Mouse (Mus musculus): ENCODE measurements around the gene Dynlt1a.
"Not testable (repeated sequence)": the region's sequence is repeated elsewhere in the genome, so short reads cannot be mapped to it uniquely, and the experiment has no call there.

The Dynlt1a gene

DNA sequence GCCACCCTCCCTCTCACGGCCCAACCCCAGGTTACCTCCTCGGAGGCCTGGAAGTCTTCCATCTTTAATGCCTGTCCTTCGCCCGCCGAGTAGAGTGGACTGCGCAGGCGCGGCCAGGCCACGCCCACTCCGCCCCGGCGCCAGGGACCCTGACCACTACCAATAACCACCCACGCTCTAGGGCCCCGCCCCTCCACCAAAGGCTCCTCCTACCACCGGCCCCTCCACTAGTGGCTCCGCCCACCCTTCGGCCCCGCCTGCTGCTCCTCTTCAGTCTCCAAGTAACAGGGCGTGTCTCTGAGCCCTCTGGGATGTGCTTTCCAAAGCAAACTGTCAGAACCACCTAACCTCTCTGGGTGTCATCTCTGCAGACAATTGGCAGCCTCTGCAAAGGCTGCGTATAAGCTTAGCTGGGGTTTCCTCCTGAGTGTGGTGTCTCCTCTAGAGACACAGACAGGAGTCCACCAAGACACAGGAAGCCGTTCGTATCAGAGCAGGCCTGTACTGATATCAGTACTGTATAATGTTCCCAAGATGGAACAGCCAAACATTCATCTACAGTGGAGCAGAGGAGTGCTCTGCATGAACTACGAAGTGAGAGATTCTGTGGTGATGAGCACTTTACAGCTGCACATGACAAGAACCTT, at the start of gene Dynlt1a:
TSS of gene Dynlt1a (minus strand) at position 162 of the 647 bp plus-strand sequence.
- peak; percentile 49 for ATAC-seq (ENCODE audit: low TSS enrichment)

DNA sequence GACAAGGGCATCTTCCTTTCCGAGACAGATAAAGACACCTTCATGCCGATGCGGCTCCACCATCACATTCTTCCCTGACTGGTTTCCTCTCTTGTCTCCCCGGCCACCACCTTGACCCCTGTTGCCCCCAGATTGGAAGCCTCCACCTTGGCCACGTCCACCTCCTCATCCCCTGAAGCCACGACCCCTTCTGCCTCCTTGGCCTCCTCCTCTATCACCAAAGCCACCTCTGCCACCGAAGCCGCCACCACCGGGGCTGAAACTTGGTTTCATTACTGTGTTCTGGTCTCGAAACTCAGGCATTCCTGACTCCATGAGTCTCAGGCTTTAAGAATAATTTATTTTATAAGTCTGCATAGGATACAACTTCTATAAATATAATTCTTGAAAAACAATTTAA, 38.0 kb upstream of the Dynlt1a start:
- not testable (repeated sequence) for ATAC-seq (ENCODE audit: low TSS enrichment)

DNA sequence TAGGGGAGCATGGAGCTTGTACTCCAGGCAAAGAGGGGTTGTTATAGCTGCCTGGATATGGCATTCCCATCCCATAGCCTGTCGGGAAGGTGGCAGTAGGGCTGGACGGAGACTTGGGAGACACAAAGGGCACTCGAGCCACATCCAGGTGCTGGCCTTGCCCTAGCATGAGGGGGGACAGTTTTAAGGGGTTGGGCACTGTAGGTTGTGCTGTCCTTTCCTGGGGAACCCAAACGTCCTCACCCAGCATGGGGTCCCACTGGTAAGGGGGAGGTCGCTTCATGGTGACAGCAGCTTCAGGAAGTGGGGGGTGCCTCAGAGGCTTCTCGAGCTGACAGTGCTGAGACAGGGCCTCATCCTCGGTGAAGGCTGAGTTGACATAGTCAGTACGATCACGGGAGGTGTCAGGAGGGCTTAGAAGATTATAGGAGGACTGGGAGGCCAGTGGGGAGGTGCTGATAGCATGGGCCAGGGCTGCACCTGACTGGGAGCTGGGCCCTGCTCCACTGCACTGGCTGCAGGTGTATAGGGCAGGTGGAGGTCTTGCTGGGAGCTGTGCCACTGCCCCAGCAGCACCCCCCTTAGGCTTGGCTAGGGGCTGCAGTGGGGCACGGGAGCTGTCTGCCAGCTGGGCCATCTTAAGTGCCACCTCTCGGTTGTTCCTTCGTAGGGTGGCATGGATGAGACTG, 25.4 kb upstream of the Dynlt1a start:
- ATAC-seq (ENCODE audit: low TSS enrichment), result not testable (repeated sequence)

DNA sequence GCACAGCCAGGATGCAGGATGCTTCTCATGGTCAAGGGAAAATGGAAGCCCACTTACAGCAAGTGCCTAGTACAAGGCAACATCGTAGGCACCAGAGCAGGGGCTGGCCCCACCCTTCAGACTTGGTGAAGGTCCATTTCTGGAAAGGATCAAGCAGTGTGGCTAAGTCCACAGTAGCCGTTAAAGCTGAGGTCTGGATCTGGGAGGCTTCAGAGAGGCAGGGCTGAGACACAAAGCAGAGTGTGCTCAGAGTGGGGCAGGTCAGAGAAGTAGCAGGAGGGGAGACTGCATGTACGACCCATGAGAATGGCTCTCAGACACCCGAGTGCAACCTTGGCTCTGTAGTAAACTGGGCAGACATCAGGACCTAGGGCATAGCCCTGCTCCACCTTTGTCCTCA, 11.7 kb upstream of the Dynlt1a start:
- not testable (repeated sequence) for ATAC-seq (ENCODE audit: low TSS enrichment)

DNA sequence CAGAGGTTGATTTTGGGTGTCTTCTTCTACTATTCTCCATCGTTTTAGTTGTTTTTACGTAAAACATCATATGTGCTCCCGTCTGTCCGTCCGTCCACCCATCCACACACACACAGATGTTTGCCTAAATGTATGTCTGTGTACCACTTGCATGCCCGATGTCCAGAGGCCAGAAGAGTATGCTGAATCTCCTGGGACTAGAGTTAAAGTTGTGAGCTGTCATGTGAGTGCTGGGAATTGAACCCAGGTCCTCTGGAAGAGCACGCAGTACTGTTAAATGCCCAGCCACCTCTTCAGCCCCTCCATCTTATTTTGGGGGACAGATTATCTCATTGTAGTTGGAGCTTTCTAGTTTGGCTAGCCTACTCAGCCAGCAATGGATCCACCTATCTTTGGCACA, 10.3 kb upstream of the Dynlt1a start:
- ATAC-seq (ENCODE audit: low TSS enrichment), result not testable (repeated sequence)

DNA sequence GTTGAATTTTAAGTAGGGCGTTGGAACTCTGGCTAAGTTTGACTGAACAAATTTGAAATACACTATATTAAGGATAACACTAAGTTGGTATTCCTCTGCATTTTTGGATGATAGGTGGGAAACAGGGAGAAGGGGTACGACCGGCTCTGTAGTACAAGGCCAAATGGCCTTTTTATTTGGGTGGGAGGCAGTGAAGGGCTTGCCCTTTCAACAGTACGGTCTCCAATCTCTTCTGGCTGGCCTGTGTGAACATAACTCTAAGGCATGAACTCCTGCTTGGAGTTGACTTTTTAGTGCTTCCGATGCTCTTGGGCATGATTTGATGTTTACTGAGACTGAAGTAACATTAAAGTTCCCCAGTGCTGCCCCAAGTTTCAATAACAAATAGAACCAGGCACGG, 8.2 kb upstream of the Dynlt1a start:
- ATAC-seq (ENCODE audit: low TSS enrichment), result not testable (repeated sequence)

DNA sequence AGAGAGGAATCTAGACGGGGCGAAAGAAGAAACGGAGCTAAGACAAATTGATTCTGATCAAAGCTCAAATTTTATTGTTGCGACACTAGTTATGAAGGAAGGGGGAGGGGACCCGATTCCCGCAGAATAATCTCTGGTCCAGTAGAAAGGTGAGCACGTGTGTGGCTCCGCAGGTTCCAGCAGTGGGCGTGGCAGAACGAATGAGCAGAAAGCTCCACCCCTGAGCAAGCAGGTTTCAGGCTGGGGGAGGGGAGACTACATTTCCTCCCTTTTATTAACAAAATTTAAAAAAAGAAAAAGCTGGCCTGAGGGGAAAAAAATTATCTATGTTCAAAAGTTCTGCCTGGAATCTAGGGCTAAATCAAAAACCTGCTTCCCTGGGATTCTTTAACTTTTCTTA, 7.7 kb upstream of the Dynlt1a start:
- not testable (repeated sequence) for ATAC-seq (ENCODE audit: low TSS enrichment)

DNA sequence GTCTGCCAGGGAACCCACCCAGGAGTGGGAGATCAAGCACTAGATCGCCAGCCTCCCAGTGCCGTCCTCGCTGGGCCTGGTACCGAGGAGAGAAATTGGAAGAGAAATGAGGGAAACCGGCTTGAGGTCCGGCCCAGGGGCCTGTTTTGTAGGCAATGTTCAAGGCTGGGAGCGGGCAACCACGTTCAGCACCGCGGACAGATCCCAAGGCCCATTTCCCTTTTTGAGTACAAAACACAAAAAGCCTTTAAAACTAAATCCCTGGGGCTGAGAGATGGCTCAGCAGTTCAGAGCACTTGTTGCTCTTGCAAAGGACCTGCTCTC, 4.4 kb upstream of the Dynlt1a start:
- not testable (repeated sequence) for ATAC-seq (ENCODE audit: low TSS enrichment)

DNA sequence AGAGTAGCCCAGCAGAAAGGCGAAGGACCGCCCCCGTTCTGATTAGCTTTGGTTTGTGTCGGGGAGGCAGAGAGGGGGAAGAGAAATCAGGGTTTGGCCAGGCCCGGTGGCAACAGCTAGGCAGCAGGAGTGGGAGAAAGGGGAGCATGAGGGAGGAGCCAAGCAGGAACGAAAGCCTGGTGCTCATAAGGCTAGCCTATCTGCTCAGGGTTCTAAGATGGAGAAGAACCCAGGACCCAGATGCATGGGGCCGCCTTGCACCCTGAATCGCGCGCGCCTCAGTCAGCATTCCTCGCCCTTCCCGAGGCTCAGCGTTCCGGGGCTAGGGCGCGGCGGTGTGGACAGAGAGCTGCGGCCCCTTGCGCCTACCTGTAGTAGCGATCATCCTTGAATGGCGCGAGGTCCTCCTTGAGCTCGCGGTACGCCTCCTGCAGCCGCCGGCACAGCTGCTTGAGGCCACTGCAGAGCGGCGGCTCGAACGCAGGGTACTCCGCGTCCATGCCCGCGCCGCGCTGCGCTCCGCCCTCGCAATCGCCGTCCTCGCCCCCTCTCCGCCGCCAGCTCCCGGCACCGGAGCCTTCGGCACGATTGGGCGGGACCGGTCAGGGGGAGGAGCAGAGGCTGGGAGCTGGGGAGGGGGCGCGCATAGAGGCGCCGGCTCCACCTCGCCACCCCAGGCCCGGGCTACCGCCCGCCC, 3.9 kb upstream of the Dynlt1a start:
- ATAC-seq (ENCODE audit: low TSS enrichment), result peak; percentile 74

DNA sequence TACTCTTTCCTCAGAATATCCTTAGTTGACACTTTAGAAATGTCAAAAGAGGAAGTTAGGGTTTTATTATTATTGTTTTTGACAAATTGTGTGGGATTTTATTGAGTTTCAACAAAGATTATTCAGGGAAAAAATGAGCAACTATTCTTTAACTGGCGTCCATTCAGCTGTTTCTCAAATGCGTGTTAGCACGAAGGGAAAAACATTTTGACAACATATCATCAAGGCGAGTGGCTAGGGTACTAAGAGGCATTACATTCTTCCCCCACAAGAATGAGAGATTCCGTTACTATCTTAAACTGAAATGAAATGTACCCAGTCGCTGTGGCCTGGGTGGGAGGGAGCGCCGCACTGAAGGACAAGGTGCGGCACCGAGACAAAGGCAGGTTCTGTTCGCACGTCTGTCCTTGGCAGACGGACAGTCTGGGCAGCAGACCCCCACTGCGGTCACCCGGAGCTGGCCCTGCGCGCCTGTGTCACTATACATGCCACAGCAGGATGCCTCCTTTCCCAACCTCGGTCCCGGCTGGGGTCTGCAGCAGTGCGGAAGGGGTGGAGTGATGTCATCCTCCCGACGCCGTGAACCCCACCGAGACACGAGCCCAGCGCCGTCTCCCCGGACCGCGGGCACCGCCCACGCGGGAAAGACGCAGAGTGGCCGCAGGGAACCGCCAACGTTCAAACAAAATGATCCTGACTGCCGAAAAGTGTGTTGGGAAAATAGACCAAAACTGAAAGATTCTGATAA, 747 bp downstream of the Dynlt1a start:
- ATAC-seq (ENCODE audit: low TSS enrichment), result not testable (repeated sequence)

DNA sequence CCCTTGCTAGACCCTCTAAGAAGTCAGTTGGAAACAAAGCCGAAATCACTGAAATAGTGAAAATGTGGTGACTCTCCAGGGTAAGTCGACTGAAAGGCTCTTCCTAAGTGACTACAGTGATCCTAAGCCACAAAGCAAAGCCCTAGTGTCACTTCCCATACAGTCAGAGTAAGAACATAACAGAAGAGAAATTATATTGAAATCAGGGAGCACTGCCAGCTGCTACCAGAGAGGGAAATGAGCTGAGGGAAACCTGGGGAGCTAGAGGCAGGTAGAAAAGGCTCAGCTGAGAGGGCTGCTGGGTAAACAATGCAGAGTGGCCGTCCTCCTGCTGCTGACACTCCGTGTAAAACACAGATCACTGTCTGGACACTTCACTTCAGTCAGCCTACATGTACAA, 1.6 kb downstream of the Dynlt1a start:
- ATAC-seq (ENCODE audit: low TSS enrichment), result not testable (repeated sequence)

DNA sequence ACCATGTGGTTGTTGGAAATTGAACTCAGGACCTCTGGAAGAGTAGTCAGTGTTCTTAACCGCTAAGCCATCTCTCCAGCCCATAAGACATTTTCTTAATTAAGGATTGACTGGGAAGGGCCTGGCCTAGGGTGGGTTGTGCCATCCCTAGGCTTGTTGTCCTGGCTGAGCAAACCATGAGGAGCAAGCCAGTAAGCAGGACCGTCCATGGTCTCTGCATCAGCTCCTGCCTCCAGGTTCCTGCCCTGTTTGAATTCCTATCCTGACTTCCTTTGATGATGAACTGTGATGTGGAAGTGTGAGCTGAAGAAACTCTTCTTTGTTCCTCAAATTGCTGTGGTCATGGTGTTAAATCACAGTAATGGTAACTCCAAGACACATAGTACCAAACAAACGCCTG, 2.8 kb downstream of the Dynlt1a start:
- ATAC-seq (ENCODE audit: low TSS enrichment), result not testable (repeated sequence)

DNA sequence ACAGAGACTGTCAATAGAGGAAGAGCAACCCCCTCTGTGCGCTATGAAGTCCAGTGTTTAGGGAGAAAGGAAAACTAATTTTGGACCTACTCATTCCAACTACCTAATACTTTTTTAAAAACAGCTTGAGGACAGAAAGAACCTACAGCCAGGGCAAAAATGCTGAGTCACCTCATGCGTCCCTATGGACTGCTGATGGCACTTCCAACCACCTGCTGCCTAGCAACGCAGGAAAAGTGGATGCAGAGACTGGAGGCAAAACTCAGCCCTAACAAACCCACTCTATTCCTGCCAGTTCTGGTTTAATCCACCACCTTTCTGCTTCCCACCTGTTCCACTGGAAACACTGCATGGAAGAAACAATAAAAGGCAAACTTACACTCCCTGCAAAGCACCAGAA, 4.5 kb downstream of the Dynlt1a start:
- not testable (repeated sequence) for ATAC-seq (ENCODE audit: low TSS enrichment)

DNA sequence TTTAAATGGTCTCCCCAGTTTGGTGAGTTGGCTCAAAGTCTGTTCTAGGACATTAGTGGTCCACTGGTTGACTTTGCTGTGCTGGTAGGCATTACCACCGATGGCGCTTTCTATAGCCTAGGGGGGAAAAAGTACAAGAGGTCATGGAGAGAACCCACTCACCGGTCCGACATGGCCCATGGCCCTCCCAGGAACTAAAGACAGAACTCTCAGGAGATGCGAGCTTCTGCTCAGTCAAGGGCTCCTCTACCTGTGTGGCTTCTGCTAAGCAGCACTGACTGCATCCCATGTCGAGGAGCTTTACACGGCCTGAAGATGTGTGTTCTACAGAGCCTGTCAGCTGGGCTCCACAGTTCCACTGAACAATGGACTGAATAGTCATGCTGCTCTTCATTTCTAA, 5.6 kb downstream of the Dynlt1a start:
- ATAC-seq (ENCODE audit: low TSS enrichment), result not testable (repeated sequence)

DNA sequence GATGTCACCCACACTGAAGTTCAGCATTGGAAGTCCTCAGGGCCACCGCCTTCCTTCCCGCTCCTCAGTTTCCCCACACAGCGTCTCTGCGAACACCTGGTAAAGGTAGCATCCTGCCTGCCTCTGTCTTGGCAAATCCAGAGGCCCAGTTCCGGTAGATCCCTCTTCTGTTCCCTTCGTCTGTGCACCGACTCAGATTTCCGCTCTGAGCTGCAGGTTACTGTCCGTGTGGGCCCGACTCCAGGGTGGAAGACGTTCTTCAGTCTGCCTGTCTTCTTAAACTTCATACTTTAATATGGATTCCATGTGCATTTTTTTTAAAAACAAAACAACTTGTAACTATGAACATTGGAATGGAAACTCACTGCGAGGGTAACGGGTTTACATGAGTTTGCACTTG, 10.8 kb downstream of the Dynlt1a start:
- not testable (repeated sequence) for ATAC-seq (ENCODE audit: low TSS enrichment)

DNA sequence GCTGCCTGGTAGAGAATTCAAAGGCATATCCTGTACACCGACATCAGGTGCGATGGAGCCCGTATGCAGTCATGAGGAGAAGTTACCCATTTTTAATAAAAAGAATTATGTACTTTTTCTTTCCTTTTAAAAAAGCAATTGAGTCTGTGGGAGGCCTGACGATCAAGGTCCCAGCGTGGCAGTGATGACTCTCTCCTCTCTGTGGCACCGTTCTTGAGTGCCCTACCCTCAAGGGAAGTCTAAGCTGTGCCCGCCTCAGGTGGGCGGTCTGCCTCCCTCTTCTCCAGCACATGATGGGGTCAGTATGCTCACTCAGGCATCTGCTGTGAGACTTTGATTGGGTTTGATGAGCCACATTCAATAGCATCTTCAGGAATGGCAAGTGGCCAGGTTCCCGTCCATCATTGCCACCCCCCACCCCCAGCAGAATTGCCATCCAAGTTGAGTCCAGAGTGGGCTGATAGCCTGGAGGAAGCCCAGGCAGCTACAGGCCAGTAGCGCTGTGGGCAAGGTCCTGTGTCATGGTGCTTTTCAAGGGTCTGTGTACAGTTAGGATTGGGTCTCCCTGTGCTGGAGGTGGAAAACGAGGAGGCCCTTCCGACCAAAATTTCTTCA, 11.5 kb downstream of the Dynlt1a start:
- ATAC-seq (ENCODE audit: low TSS enrichment), result not testable (repeated sequence)

DNA sequence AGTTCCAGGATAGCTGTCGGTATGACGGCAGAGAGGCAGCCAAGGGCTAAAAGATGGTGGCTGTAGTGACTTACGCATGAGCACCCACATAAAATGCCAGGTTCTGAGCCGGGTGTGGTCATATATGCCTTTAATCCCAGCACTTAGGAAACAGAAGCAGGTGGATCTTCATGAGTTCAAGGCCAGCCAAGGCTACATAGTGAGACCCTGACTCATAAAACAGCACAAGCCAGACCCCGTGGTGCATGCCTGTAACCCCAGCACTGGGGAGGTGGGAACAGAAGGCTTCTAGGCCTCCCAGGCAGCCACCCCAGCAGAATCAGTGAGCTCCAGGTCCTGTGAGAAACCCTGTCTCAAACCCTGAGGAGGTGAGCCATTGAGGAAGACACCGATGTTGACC, 12.4 kb downstream of the Dynlt1a start:
- not testable (repeated sequence) for ATAC-seq (ENCODE audit: low TSS enrichment)

DNA sequence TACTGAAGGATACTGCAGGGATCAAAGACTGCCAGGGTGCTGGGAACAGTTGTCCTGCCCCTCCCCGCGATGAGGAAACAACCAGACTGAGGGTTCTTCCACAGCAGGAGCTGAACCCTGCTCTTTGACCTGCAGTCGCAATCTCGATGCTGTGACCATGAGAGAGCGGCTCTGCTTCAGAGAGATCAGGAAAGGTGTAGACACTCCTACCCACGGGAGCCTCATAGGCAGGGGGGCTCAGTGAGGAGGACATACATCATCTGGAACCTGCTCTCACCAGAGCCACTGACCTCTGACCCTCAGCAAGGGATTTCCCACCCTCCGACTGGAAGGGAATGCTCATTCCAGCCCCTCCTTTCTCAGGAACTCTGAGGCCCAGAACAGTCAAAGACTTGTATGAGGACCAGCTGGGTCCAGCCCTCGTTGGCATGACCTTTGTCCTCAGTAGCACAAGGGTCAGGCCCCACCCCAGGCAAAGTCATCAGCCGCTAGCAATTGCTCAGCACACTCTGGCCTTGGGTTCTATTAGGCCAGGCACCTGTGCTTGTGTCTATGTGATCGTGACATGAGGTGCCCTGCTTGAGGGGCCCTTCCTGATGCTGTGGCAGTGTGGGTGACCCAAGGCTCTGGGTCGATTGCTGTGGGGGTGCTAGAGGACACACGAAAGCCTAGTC, 17.0 kb downstream of the Dynlt1a start:
- not testable (repeated sequence) for ATAC-seq (ENCODE audit: low TSS enrichment)

DNA sequence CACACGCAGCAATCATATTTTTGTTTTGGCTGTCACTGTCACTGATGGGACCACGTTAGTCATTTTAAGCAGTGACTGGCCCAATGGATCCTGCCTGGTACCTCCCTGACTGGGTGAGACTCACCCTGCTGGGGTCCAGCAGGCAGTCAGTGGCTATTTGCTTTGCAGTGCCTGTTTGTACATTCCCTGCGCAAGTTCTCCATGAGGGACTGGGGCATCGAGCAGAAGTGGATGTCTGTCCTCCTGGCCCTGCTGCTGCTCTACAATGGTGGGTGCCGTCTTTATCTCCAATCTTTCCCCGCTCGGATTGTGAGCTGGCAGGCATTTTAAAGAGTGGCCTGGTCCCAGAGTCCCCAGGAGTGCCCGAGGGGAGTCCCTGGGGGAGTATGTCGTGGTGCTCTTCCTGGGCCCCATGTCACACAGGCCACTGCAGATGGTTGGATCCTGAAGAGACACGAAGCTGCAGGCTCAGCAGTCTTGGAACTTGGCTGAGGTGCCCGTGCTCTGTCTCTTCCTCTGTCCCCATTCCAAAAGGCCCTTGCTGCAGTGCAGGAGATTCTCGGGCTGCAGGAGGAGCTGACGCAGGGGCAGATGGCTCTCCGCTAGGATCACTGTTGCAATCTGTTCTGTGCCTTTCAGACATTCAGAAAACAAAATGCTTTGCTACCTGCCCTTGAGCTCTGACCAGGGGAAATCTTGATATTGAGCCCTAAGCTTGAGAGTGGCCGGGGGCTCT, 20.1 kb downstream of the Dynlt1a start:
- ATAC-seq (ENCODE audit: low TSS enrichment), result peak; percentile 55; the same call in 1 of the 2 replicates

DNA sequence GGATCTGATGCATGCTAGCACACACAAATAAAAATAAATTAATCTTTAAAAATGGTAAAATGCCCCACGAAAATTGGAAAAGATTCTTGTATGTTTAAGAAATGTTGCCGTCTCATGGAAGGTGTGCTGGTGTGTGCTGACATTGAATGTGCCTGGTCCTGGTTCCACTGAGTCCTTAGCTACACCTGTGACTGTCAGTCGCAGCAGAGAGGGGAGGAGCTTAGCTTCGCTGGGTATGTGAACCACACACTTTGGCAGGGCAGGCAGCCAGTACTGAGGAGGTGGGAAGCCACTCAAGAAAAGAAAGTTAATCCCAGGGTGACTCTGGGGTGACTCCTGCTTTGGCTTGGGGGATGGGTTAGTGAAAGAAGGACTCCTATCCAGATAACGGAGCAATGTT, 23.4 kb downstream of the Dynlt1a start:
- ATAC-seq (ENCODE audit: low TSS enrichment), result 0 out of 2 replicates have a peak, but pooled peaks have one; percentile 6

All from frontal cortex, adult (tissue).